9 mouse cellular contexts compared by ENCODE assay signal in the genomic region with DNA sequence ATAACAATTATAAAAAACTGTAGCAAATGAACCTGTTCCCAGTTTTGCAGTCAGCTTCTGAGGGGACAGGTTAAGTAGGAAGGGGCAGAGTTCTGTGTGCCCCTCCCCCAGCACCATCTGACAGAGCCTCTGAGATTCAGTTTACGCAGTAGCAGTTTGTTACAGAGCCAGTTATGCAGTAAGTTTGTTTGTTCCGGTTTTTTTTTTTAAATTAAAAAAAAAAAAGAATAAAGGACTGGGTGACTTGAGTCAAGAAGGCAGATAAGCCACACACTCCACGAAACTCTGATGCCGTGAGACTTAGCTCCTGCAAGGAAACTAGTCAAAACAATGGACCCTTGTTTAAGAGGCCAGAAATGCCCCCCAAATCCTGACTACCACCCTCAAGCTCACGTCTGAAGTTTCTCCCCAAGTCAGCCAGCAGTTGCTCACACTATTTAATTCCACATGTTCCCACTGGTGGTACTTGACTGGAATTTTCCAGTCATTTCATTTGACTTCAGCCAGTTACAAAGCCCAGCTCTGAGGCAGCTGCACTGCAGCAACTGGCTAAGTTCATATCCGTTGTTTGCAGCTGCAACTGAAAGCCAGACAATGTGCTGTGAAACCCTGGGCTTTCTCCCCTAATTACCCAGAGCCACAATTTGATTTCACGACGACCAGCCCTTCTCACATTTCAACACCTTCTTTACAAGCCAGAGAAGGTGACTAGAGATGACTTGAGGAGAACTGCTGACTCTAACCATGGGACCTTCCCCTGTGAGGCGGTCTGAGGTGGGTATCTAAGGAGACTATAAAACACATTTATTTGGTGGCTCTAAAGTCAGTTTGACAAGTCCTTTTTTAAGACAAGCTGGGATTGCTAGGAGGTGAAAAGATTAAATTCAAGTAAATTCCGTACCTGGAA. TPM values are rescaled to one million over a fixed set of nuclear protein-coding genes. Genes with fewer than 3 reads are reported as not detected.
DNase-seq lines count a peak whose midpoint lies in the region; ATAC-seq lines count a peak whose summit lies in the region.
"Had no signal": no experiment of that assay in that cellular context is flagged by ENCODE, and none has a peak within 500 bp of the region (broad histone marks: within the 10 kb centered on the region; RNA-seq: fewer than 3 reads in every experiment).

No protein-coding gene starts in this region.

- 21% methylated on average over 10 of the region's 10 CpGs for WGBS in heart, embryonic 14.5 days
- WGBS in forebrain, embryonic 14.5 days, result 17% methylated on average over 10 of the region's 10 CpGs
- WGBS in limb, embryonic 15.5 days, result 13% methylated on average over 10 of the region's 10 CpGs

- no peak overlapping the region; the same call in 1 of the 2 replicates for H3K9ac ChIP-seq in heart, embryonic 14.5 days (ENCODE audit: low read length)
- H3K9ac ChIP-seq in forebrain, embryonic 14.5 days (ENCODE audit: low read length), result peak overlapping the region; percentile 25; the same call in 1 of the 2 replicates
- H3K9ac ChIP-seq in limb, embryonic 15.5 days, result no peak overlapping the region

- H3K27ac ChIP-seq in heart, embryonic 14.5 days (replicated peaks in 1 of 2; ENCODE audit: control insufficient read depth in 1 of 2, insufficient read depth in 1 of 2, low read depth in 2 of 2, low read length in 2 of 2), result peak overlapping the region; percentile 11 to 40; a peak in 2 of 4 replicates
- H3K27ac ChIP-seq in forebrain, embryonic 14.5 days (ENCODE audit: low read depth, low read length), result no peak overlapping the region
- peak overlapping the region; percentile 79 for H3K27ac ChIP-seq in limb, embryonic 15.5 days

- H3K36me3 ChIP-seq in heart, embryonic 14.5 days (ENCODE audit: control insufficient read depth, insufficient read depth, low read length), result peaks cover 21% of the 10 kb centered on the region
- H3K36me3 ChIP-seq in forebrain, embryonic 14.5 days (ENCODE audit: control insufficient read depth, insufficient read depth, low read length), result peaks cover 22% of the 10 kb centered on the region
- peaks cover 21% of the 10 kb centered on the region for H3K36me3 ChIP-seq in limb, embryonic 15.5 days

- H3K4me3 ChIP-seq in heart, embryonic 14.5 days (ENCODE audit: control insufficient read depth in 1 of 2, insufficient read depth in 1 of 2, low read depth in 1 of 2, low read length in 2 of 2), result no peak overlapping the region
- H3K4me3 ChIP-seq in forebrain, embryonic 14.5 days (ENCODE audit: low read depth, low read length), result no peak overlapping the region
- H3K4me3 ChIP-seq in limb, embryonic 15.5 days, result no peak overlapping the region

- no peak for DNase-seq in heart, postnatal 4 days
- DNase-seq in forebrain, embryonic 14.5 days (ENCODE audit: low spot score), result no peak
- DNase-seq in T-cell, adult 2 months (ENCODE audit: low spot score), result no peak
- no peak for DNase-seq in right cerebral cortex, adult 18-20 months
- DNase-seq in left cerebral cortex, adult 11 months (ENCODE audit: low spot score), result no peak
- DNase-seq: cerebellum, adult 11-12 months had no signal

- peaks cover 10 to 36% of the 10 kb centered on the region in 2 experiments for H3K4me1 ChIP-seq in heart, embryonic 14.5 days (ENCODE audit: control insufficient read depth in 2 of 2, insufficient read depth in 2 of 2, low read length in 2 of 2)
- peaks cover 16% of the 10 kb centered on the region for H3K4me1 ChIP-seq in forebrain, embryonic 14.5 days (ENCODE audit: control insufficient read depth, insufficient read depth, low read length)
- peaks cover 52% of the 10 kb centered on the region for H3K4me1 ChIP-seq in limb, embryonic 15.5 days

- H3K4me2 ChIP-seq in heart, embryonic 14.5 days (ENCODE audit: low read length), result peak overlapping the region; percentile 9; the same call in 1 of the 2 replicates
- no peak overlapping the region for H3K4me2 ChIP-seq in forebrain, embryonic 14.5 days (ENCODE audit: low read length)
- peak overlapping the region; percentile 17; the same call in 1 of the 2 replicates for H3K4me2 ChIP-seq in limb, embryonic 15.5 days

- no peak for ATAC-seq in heart, embryonic 14.5 days (ENCODE audit: insufficient number of reproducible peaks, insufficient read depth, low FRiP score, low read depth)
- ATAC-seq in common myeloid progenitor, adult 5-6 weeks (replicated peaks; ENCODE audit: low read depth, poor library complexity, severe bottlenecking), result 0 out of 2 replicates have a peak, but pooled peaks have one; percentile 12
- ATAC-seq in forebrain, embryonic 14.5 days, result no peak
- ATAC-seq in limb, embryonic 15.5 days (ENCODE audit: insufficient number of reproducible peaks, low FRiP score, low TSS enrichment, low read depth), result peak; percentile 68

- no peaks in the 10 kb centered on the region for H3K9me3 ChIP-seq in heart, embryonic 14.5 days (ENCODE audit: control insufficient read depth, low read length)
- no peaks in the 10 kb centered on the region for H3K9me3 ChIP-seq in forebrain, embryonic 14.5 days (replicated peaks; ENCODE audit: control insufficient read depth, low read length)
- H3K9me3 ChIP-seq in limb, embryonic 15.5 days, result no peaks in the 10 kb centered on the region

- H3K27me3 ChIP-seq in heart, embryonic 14.5 days (ENCODE audit: control insufficient read depth, insufficient read depth, low read length), result no peaks in the 10 kb centered on the region
- no peaks in the 10 kb centered on the region for H3K27me3 ChIP-seq in forebrain, embryonic 14.5 days (replicated peaks; ENCODE audit: control insufficient read depth, insufficient read depth, low read length)
- no peaks in the 10 kb centered on the region for H3K27me3 ChIP-seq in limb, embryonic 15.5 days

RNA-seq across cellular contexts. Expression of gene Rgmb, which starts 22.1 kb away (rescaled TPM):
- polyA plus RNA-seq in heart, embryonic 14.5 days (2014; fragmentation: Nextera tagmentation; extraction: Ambion mirVana), result 10.3 and 12.9 TPM in 2 replicates
- total RNA-seq in heart, postnatal 4 days (2021), result 10 to 100 TPM; 18.5 to 22.7 TPM
- 0.15 TPM in 1 of 2 replicates, not detected in the other for total RNA-seq in common myeloid progenitor, adult 5-6 weeks (2017)
- 46.5 and 51.1 TPM in 2 replicates for polyA plus RNA-seq in forebrain, embryonic 14.5 days (2014; fragmentation: Nextera tagmentation; extraction: Ambion mirVana)
- polyA plus RNA-seq in limb, embryonic 15.5 days (2015; fragmentation: Nextera tagmentation; extraction: Ambion mirVana), result 20.5 and 21.8 TPM in 2 replicates

Comparison
In these comparisons a context has a peak if more than half of its experiments do, and no peak if none do; other contexts are left out.
1. ATAC-seq: peak in common myeloid progenitor, adult 5-6 weeks (single experiment) and limb, embryonic 15.5 days (single experiment); none in heart, embryonic 14.5 days (single experiment) and forebrain, embryonic 14.5 days (single experiment).